Mouse (Mus musculus) neutrophil, adult 5-6 weeks (primary cell): ENCODE measurements at regions not wholly inside any gene's neighbourhood (a gene's known extent, or its start where the extent isn't known, plus 50 kb on each side); places are given as distances from the start of the nearest gene placed in this dataset.

Experiments
- ATAC-seq: fragments of 151-379, 151-347 bp; 2 replicates; pipeline ENCODE4 v1.8.0; 2017; ENCODE audit warnings: mild to moderate bottlenecking, moderate TSS enrichment; ENCODE audit not compliant: insufficient number of reproducible peaks, poor library complexity, low FRiP score, severe bottlenecking; ENCODE audit errors: extremely low read depth

GRCm38 (mm10) chr5:100217178-100218035, 57.8 kb upstream of the Tmem150c start:
- ATAC-seq: no peak

GRCm38 (mm10) chr5:100213901-100214300, 54.3 kb upstream of the Tmem150c start:
- no peak for ATAC-seq

GRCm38 (mm10) chr5:100210708-100211107, 51.1 kb upstream of the Tmem150c start:
- no peak for ATAC-seq
